In genomic region chr4:155126602-155127372, GRCm38 (mm10) we compare ENCODE assay signal across 1 mouse cellular context.
A peak's percentile ranks its signal among the peaks of the same experiment; 100 is the strongest.
TF ChIP-seq lines count a peak whose summit lies in the region.

No protein-coding gene starts in this region.

TF ChIP-seq in CH12.LX, 34 proteins besides CTCF, POLR2A, EP300 and RAD21 (continued from another document):
- TF ChIP-seq MAZ (IDR thresholded peaks at IDR 0.05; ENCODE audit: low read depth, low read length) (0 out of 2 replicates have a peak, but pooled peaks have one; percentile 51), HCFC1 (IDR thresholded peaks at IDR 0.05; ENCODE audit: low read depth, low read length) (no peak), UBTF (IDR thresholded peaks at IDR 0.05; ENCODE audit: low read depth, low read length) (no peak), CHD1 (IDR thresholded peaks at IDR 0.05; ENCODE audit: low read depth, low read length) (peak; percentile 86; the same call in 1 of the 2 replicates), TCF12 (IDR thresholded peaks at IDR 0.05; ENCODE audit: low read depth, low read length) (peak; percentile 59; the same call in 1 of the 2 replicates), BHLHE40 (IDR thresholded peaks at IDR 0.05; ENCODE audit: low read depth, low read length) (peak; percentile 35; the same call in 1 of the 2 replicates), IRF4 (IDR thresholded peaks at IDR 0.05; ENCODE audit: low read depth, low read length) (peak; percentile 34; the same call in 1 of the 2 replicates), NELFE (IDR thresholded peaks at IDR 0.05; ENCODE audit: low read depth, low read length) (0 out of 2 replicates have a peak, but pooled peaks have one; percentile 7)
